ENCODE assay signal across 14 mouse cellular contexts in the genomic region with DNA sequence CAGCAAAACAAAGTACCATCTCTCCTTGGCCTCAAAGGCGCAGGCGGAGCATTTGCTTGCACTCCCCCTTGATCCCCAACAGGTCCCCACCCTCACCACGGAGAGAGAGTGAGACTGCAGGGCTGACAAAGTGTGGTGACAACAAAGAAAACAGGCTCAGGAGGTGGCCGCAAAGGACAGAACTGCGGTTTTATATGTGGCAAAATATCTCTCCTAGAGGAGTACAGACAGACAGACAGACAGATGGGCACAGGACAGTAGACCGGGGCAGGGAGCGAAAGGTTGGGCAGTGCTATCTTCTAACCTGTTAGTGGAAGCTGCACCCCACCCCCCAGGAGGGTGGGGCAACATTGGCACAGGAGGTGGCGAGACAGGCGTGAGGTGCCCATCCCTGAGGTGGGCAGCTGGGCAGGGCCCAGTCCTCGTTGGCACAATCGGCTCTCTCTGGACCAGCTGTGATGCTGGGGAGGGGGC. TPM values are rescaled to one million over a fixed set of nuclear protein-coding genes. Genes with fewer than 3 reads are reported as not detected.
DNase-seq lines count a peak whose midpoint lies in the region; ATAC-seq and TF ChIP-seq lines count a peak whose summit lies in the region.
"Had no signal": no experiment of that assay in that cellular context is flagged by ENCODE, and none has a peak within 500 bp of the region (broad histone marks: within the 10 kb centered on the region; RNA-seq: fewer than 3 reads in every experiment).

No protein-coding gene starts in this region.

- ATAC-seq in hindbrain, postnatal 0 days, result 0 out of 2 replicates have a peak, but pooled peaks have one; percentile 18
- ATAC-seq in erythroid progenitor cell, adult 5-6 weeks (replicated peaks; ENCODE audit: low FRiP score, poor library complexity, severe bottlenecking), result no peak
- ATAC-seq: midbrain, embryonic 16.5 days had no signal

- H3K27me3 ChIP-seq in hindbrain, postnatal 0 days (ENCODE audit: insufficient read depth, low read length), result no peaks in the 10 kb centered on the region
- H3K27me3 ChIP-seq in hindbrain, embryonic 10.5 days (ENCODE audit: insufficient read depth, poor library complexity, severe bottlenecking), result peaks cover 61% of the 10 kb centered on the region
- H3K27me3 ChIP-seq in thymus, adult 2 months (ENCODE audit: control insufficient read depth, insufficient read depth, low read length), result no peaks in the 10 kb centered on the region

- peaks cover 8% of the 10 kb centered on the region; the same call in 1 of the 2 replicates for H3K36me3 ChIP-seq in hindbrain, postnatal 0 days (ENCODE audit: insufficient read depth, low read length)
- peaks cover 25% of the 10 kb centered on the region for H3K36me3 ChIP-seq in hindbrain, embryonic 10.5 days
- no peaks in the 10 kb centered on the region for H3K36me3 ChIP-seq in thymus, adult 2 months (ENCODE audit: control insufficient read depth, insufficient read depth, low read length)

- DNase-seq in hindbrain, postnatal 0 days (ENCODE audit: low spot score), result no peak
- no peak for DNase-seq in hindbrain, embryonic 10.5 days (ENCODE audit: low spot score)
- peak; percentile 76 for DNase-seq in CD4-positive helper T cell, adult 2 months (ENCODE audit: low read depth, low spot score)
- peak; percentile 85 for DNase-seq in induced T-regulatory cell, adult 2 months (ENCODE audit: low read depth)
- DNase-seq in thymus, adult 2 months, result peak; percentile 83
- no peak for DNase-seq in cerebellum, postnatal 4 days (ENCODE audit: low spot score in 2 of 2)
- DNase-seq: cerebellum, adult 11 months; heart, adult 18-20 months; kidney, adult 18-20 months; kidney, postnatal 4 days had no signal

- H3K9ac ChIP-seq in hindbrain, postnatal 0 days (replicated peaks; ENCODE audit: low read length), result no peak overlapping the region
- H3K9ac ChIP-seq: liver, embryonic 14.5 days had no signal

- H3K4me1 ChIP-seq in hindbrain, postnatal 0 days (ENCODE audit: insufficient read depth, low read length), result no peaks in the 10 kb centered on the region
- peaks cover 42% of the 10 kb centered on the region for H3K4me1 ChIP-seq in hindbrain, embryonic 10.5 days (replicated peaks)
- H3K4me1 ChIP-seq in thymus, adult 2 months (replicated peaks; ENCODE audit: control insufficient read depth, insufficient read depth, low read length), result peaks cover 66% of the 10 kb centered on the region

- H3K4me2 ChIP-seq in hindbrain, postnatal 0 days (ENCODE audit: low read depth, low read length), result no peak overlapping the region

- TF ChIP-seq POLR2A in thymus, adult 2 months (IDR thresholded peaks at IDR 0.05; ENCODE audit: control insufficient read depth, extremely low read depth, insufficient read depth, low read length, poor library complexity), result no peak

- no peak for TF ChIP-seq CTCF in hindbrain, postnatal 0 days (IDR thresholded peaks at IDR 0.05; ENCODE audit: low read depth)
- TF ChIP-seq CTCF in thymus, adult 2 months (IDR thresholded peaks at IDR 0.05; ENCODE audit: borderline replicate concordance, control insufficient read depth, extremely low read depth, insufficient read depth, low read length, poor library complexity), result no peak

- WGBS in hindbrain, postnatal 0 days, result 36% methylated on average over 11 of the region's 11 CpGs
- WGBS in hindbrain, embryonic 10.5 days, result 36% methylated on average over 11 of the region's 11 CpGs
- 4% methylated on average over 11 of the region's 11 CpGs for WGBS in thymus, adult 2 months

- H3K27ac ChIP-seq in hindbrain, postnatal 0 days, result no peak overlapping the region
- H3K27ac ChIP-seq in hindbrain, embryonic 10.5 days, result no peak overlapping the region
- peak overlapping the region; percentile 99 for H3K27ac ChIP-seq in thymus, adult 2 months (ENCODE audit: control insufficient read depth, insufficient read depth, low read length)
- H3K27ac ChIP-seq: liver, embryonic 14.5 days had no signal

- H3K9me3 ChIP-seq in hindbrain, postnatal 0 days (ENCODE audit: low read length), result no peaks in the 10 kb centered on the region
- no peaks in the 10 kb centered on the region for H3K9me3 ChIP-seq in hindbrain, embryonic 10.5 days

- H3K4me3 ChIP-seq in hindbrain, postnatal 0 days (ENCODE audit: low read length), result no peak overlapping the region
- no peak overlapping the region for H3K4me3 ChIP-seq in hindbrain, embryonic 10.5 days
- H3K4me3 ChIP-seq in thymus, adult 2 months (ENCODE audit: control insufficient read depth, insufficient read depth, low read length), result peak overlapping the region; percentile 26

RNA-seq across cellular contexts. Expression of a gene that starts 5.4 kb away (rescaled TPM):
- total RNA-seq in hindbrain, postnatal 0 days (2014; rRNA removed), result 2.0 and 2.6 TPM in 2 replicates
- polyA plus RNA-seq in hindbrain, postnatal 0 days (2015; fragmentation: Nextera tagmentation; extraction: Ambion mirVana), result 3.6 and 4.8 TPM in 2 replicates
- polyA plus RNA-seq in hindbrain, embryonic 10.5 days (2016; fragmentation: Nextera tagmentation; extraction: Ambion mirVana), result 13.3 and 16.2 TPM in 2 replicates
- polyA plus RNA-seq in thymus, adult 2 months (2012; rRNA removed), result 181 and 217 TPM in 2 replicates
- total RNA-seq in erythroid progenitor cell, adult 5-6 weeks (2015; ENCODE audit: low replicate concordance), result 8.8 and 24.5 TPM in 2 replicates
- 9.6 and 17.5 TPM in 2 replicates for total RNA-seq in erythroid progenitor cell, adult 5-6 weeks (2017; ENCODE audit: low replicate concordance)

RNA-seq across cellular contexts. Expression of a gene that starts 15.1 kb away (rescaled TPM):
- 1.5 and 3.8 TPM in 2 replicates for total RNA-seq in hindbrain, postnatal 0 days (2014; rRNA removed)
- 4.2 and 4.6 TPM in 2 replicates for polyA plus RNA-seq in hindbrain, postnatal 0 days (2015; fragmentation: Nextera tagmentation; extraction: Ambion mirVana)
- 0.11 and 0.24 TPM in 2 replicates for polyA plus RNA-seq in hindbrain, embryonic 10.5 days (2016; fragmentation: Nextera tagmentation; extraction: Ambion mirVana)
- 77.5 and 94.1 TPM in 2 replicates for polyA plus RNA-seq in thymus, adult 2 months (2012; rRNA removed)
- 1.3 TPM in 1 of 2 replicates, not detected in the other for total RNA-seq in erythroid progenitor cell, adult 5-6 weeks (2015; ENCODE audit: low replicate concordance)
- 2.3 and 2.4 TPM in 2 replicates for total RNA-seq in erythroid progenitor cell, adult 5-6 weeks (2017; ENCODE audit: low replicate concordance)

RNA-seq across cellular contexts. Expression of a gene that starts 21.4 kb away (rescaled TPM):
- total RNA-seq in hindbrain, postnatal 0 days (2014; rRNA removed), result 83.4 and 84.4 TPM in 2 replicates
- polyA plus RNA-seq in hindbrain, postnatal 0 days (2015; fragmentation: Nextera tagmentation; extraction: Ambion mirVana), result 43.1 and 51.0 TPM in 2 replicates
- 7.6 and 22.9 TPM in 2 replicates for polyA plus RNA-seq in hindbrain, embryonic 10.5 days (2016; fragmentation: Nextera tagmentation; extraction: Ambion mirVana)
- 27.1 and 32.9 TPM in 2 replicates for polyA plus RNA-seq in thymus, adult 2 months (2012; rRNA removed)
- total RNA-seq in erythroid progenitor cell, adult 5-6 weeks (2015; ENCODE audit: low replicate concordance), result not detected in 2 replicates
- total RNA-seq in erythroid progenitor cell, adult 5-6 weeks (2017; ENCODE audit: low replicate concordance), result 0.13 and 0.68 TPM in 2 replicates

RNA-seq across cellular contexts. Expression of a gene that starts 25.1 kb away (rescaled TPM):
- 462 and 515 TPM in 2 replicates for total RNA-seq in hindbrain, postnatal 0 days (2014; rRNA removed)
- 650 and 673 TPM in 2 replicates for polyA plus RNA-seq in hindbrain, postnatal 0 days (2015; fragmentation: Nextera tagmentation; extraction: Ambion mirVana)
- 1,011 and 1,145 TPM in 2 replicates for polyA plus RNA-seq in hindbrain, embryonic 10.5 days (2016; fragmentation: Nextera tagmentation; extraction: Ambion mirVana)
- 1,012 and 1,033 TPM in 2 replicates for polyA plus RNA-seq in thymus, adult 2 months (2012; rRNA removed)
- 931 and 1,058 TPM in 2 replicates for total RNA-seq in erythroid progenitor cell, adult 5-6 weeks (2015; ENCODE audit: low replicate concordance)
- total RNA-seq in erythroid progenitor cell, adult 5-6 weeks (2017; ENCODE audit: low replicate concordance), result 346 and 531 TPM in 2 replicates

RNA-seq across cellular contexts. Expression of a gene that starts 51.9 kb away (rescaled TPM):
- 4.4 and 6.9 TPM in 2 replicates for total RNA-seq in hindbrain, postnatal 0 days (2014; rRNA removed)
- 5.8 and 6.1 TPM in 2 replicates for polyA plus RNA-seq in hindbrain, postnatal 0 days (2015; fragmentation: Nextera tagmentation; extraction: Ambion mirVana)
- polyA plus RNA-seq in hindbrain, embryonic 10.5 days (2016; fragmentation: Nextera tagmentation; extraction: Ambion mirVana), result 1.1 and 1.5 TPM in 2 replicates
- polyA plus RNA-seq in thymus, adult 2 months (2012; rRNA removed), result 0.50 and 0.55 TPM in 2 replicates
- total RNA-seq in erythroid progenitor cell, adult 5-6 weeks (2015; ENCODE audit: low replicate concordance), result not detected in 2 replicates
- total RNA-seq in erythroid progenitor cell, adult 5-6 weeks (2017; ENCODE audit: low replicate concordance), result not detected in 2 replicates
- total RNA-seq: hematopoietic stem cell, adult 5-6 weeks had no signal
- polyA plus RNA-seq: liver, embryonic 14.5 days had no signal

Comparison
In these comparisons a context has a peak if more than half of its experiments do, and no peak if none do; other contexts are left out.
1. DNase-seq: peak in CD4-positive helper T cell, adult 2 months (single experiment), induced T-regulatory cell, adult 2 months (single experiment) and thymus, adult 2 months (single experiment); none in hindbrain, postnatal 0 days (single experiment), hindbrain, embryonic 10.5 days (single experiment) and cerebellum, postnatal 4 days (0 of 2).
2. RNA of a gene that starts 5.4 kb away (polyA plus RNA-seq): 181 to 217 TPM in thymus, adult 2 months; 13.3 to 16.2 TPM in hindbrain, embryonic 10.5 days and 3.6 to 4.8 TPM in hindbrain, postnatal 0 days; every median in the first group is over 10 times any median in the second.
3. RNA of a gene that starts 15.1 kb away (polyA plus RNA-seq): 77.5 to 94.1 TPM in thymus, adult 2 months; 4.2 to 4.6 TPM in hindbrain, postnatal 0 days and 0.11 to 0.24 TPM in hindbrain, embryonic 10.5 days; every median in the first group is over 10 times any median in the second.